13 mouse cellular contexts compared by ENCODE assay signal in the genomic region with DNA sequence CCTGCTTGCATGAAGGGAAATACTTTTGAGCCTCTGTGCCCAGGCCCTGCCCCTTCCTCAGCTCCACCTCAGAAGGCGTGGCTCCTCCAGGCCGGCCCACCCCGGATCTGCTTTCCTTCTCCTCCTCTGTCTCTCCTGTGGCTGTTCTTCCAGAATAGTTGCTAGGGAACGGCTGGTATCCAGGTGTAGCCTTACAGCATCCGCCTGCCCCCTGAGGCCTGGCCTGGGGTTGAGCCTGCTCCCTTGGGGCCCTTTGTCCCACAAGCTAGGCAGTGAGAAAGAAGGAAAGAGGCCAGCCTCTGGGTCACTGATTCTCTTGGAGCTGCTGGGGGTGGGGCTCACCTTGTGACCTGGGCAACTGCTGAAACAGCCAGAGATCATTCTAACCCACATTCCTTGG. TPM values are rescaled to one million over a fixed set of nuclear protein-coding genes. Genes with fewer than 3 reads are reported as not detected.
DNase-seq lines count a peak whose midpoint lies in the region; ATAC-seq lines count a peak whose summit lies in the region.
"Had no signal": no experiment of that assay in that cellular context is flagged by ENCODE, and none has a peak within 500 bp of the region (broad histone marks: within the 10 kb centered on the region; RNA-seq: fewer than 3 reads in every experiment).

No protein-coding gene starts in this region.

- H3K4me1 ChIP-seq in lung, embryonic 16.5 days (replicated peaks; ENCODE audit: control insufficient read depth, insufficient read depth, low read length), result peaks cover 6% of the 10 kb centered on the region; the same call in 1 of the 2 replicates
- H3K4me1 ChIP-seq in stomach, embryonic 14.5 days (ENCODE audit: control insufficient read depth, insufficient read depth, low read length), result no peaks in the 10 kb centered on the region; the same call in 1 of the 2 replicates

- 19% methylated on average over 5 of the region's 5 CpGs for WGBS in lung, embryonic 16.5 days
- 19% methylated on average over 5 of the region's 5 CpGs for WGBS in stomach, embryonic 14.5 days

- no peak overlapping the region for H3K4me2 ChIP-seq in lung, embryonic 16.5 days (ENCODE audit: low read depth, low read length)
- H3K4me2 ChIP-seq in stomach, embryonic 14.5 days (replicated peaks; ENCODE audit: low read depth, low read length), result no peak overlapping the region
- H3K4me2 ChIP-seq: limb, embryonic 13.5 days; midbrain, embryonic 12.5 days had no signal

- intact Hi-C loops in heart, postnatal 36 days (cut with DNase I), result no loop called here

- H3K9me3 ChIP-seq in lung, embryonic 16.5 days (ENCODE audit: control insufficient read depth, low read length), result no peaks in the 10 kb centered on the region
- H3K9me3 ChIP-seq in stomach, embryonic 14.5 days (ENCODE audit: control insufficient read depth, low read depth, low read length), result no peaks in the 10 kb centered on the region
- H3K9me3 ChIP-seq: limb, embryonic 13.5 days; midbrain, embryonic 12.5 days had no signal

- no peak for DNase-seq in lung, postnatal 4 days
- peak; percentile 67 for DNase-seq in embryo, embryonic 11 days
- DNase-seq in kidney, adult 9 months, result peak; percentile 93
- no peak for DNase-seq in heart, postnatal 36 days
- no peak for DNase-seq in MN1 (ENCODE audit: low spot score)
- DNase-seq in urinary bladder, postnatal 25 days (ENCODE audit: low spot score), result no peak
- DNase-seq: heart, adult 18-20 months; right cerebral cortex, postnatal 25 days; thymus, postnatal 4 days had no signal

- H3K9ac ChIP-seq in lung, embryonic 16.5 days (ENCODE audit: low read length), result no peak overlapping the region
- H3K9ac ChIP-seq in stomach, embryonic 14.5 days (replicated peaks; ENCODE audit: low read depth, low read length), result no peak overlapping the region
- H3K9ac ChIP-seq: limb, embryonic 13.5 days; midbrain, embryonic 12.5 days had no signal

- no peak overlapping the region for H3K4me3 ChIP-seq in lung, embryonic 16.5 days (ENCODE audit: low read length)
- H3K4me3 ChIP-seq in stomach, embryonic 14.5 days (ENCODE audit: low read depth, low read length), result no peak overlapping the region
- H3K4me3 ChIP-seq: limb, embryonic 13.5 days; midbrain, embryonic 12.5 days had no signal

- 0 out of 2 replicates have a peak, but pooled peaks have one; percentile 41 for ATAC-seq in lung, embryonic 16.5 days (ENCODE audit: low read depth)
- peak; percentile 56; the same call in 1 of the 2 replicates for ATAC-seq in stomach, embryonic 14.5 days (ENCODE audit: insufficient number of reproducible peaks, insufficient read depth, low FRiP score, low read depth)

- no peaks in the 10 kb centered on the region for H3K27me3 ChIP-seq in lung, embryonic 16.5 days (ENCODE audit: control insufficient read depth, insufficient read depth, low read depth, low read length)
- H3K27me3 ChIP-seq in stomach, embryonic 14.5 days (ENCODE audit: control insufficient read depth, insufficient read depth, low read length), result no peaks in the 10 kb centered on the region
- H3K27me3 ChIP-seq: limb, embryonic 13.5 days; midbrain, embryonic 12.5 days had no signal

- no peaks in the 10 kb centered on the region for H3K36me3 ChIP-seq in lung, embryonic 16.5 days (ENCODE audit: control insufficient read depth, insufficient read depth, low read length)
- H3K36me3 ChIP-seq in stomach, embryonic 14.5 days (ENCODE audit: control insufficient read depth, insufficient read depth, low read length), result no peaks in the 10 kb centered on the region
- H3K36me3 ChIP-seq: limb, embryonic 13.5 days had no signal

- H3K27ac ChIP-seq in lung, embryonic 16.5 days (ENCODE audit: low read length), result no peak overlapping the region
- no peak overlapping the region for H3K27ac ChIP-seq in stomach, embryonic 14.5 days (ENCODE audit: low read length)
- H3K27ac ChIP-seq: limb, embryonic 13.5 days; midbrain, embryonic 12.5 days had no signal

RNA-seq across cellular contexts. Expression of gene Mcf2l, which starts 38.4 kb away (rescaled TPM):
- 16.0 and 16.1 TPM in 2 replicates for polyA plus RNA-seq in lung, embryonic 16.5 days (2015; fragmentation: Nextera tagmentation; extraction: Ambion mirVana)
- 20.7 and 24.5 TPM in 2 replicates for polyA plus RNA-seq in stomach, embryonic 14.5 days (2014; fragmentation: Nextera tagmentation; extraction: Ambion mirVana)
- 10 to 100 TPM; 53.3 to 77.9 TPM for total RNA-seq in heart, postnatal 36 days (2021)

Comparison
In these comparisons a context has a peak if more than half of its experiments do, and no peak if none do; other contexts are left out.
1. DNase-seq: peak in embryo, embryonic 11 days (single experiment) and kidney, adult 9 months (single experiment); none in lung, postnatal 4 days (0 of 2), heart, postnatal 36 days (0 of 2), MN1 (single experiment) and urinary bladder, postnatal 25 days (single experiment).